Mouse (Mus musculus) kidney, postnatal 0 days (tissue): ENCODE measurements at regions not wholly inside any gene's neighbourhood (a gene's known extent, or its start where the extent isn't known, plus 50 kb on each side); places are given as distances from the start of the nearest gene placed in this dataset.
A peak's percentile ranks its signal among the peaks of the same experiment; 100 is the strongest.

ENCODE experiments used
- ATAC-seq: fragments of 200-750 bp; cut with Nextera tagmentation; replicated peaks from 2 replicates; pipeline ENCODE4 v1.8.0; 2017; ENCODE audit warnings: low read depth, moderate number of reproducible peaks, moderate TSS enrichment, moderate library complexity; ENCODE audit not compliant: low FRiP score
- DNase-seq: peaks from one replicate; pipeline ENCODE4 v3.0.0-alpha.2; 2016; ENCODE audit warnings: low spot score
- H3K27ac ChIP-seq: fragments of 300-500 bp; sonication (generic); 2 replicates; pipeline ENCODE4 v1.5.1; 2014; ENCODE audit warnings: mild to moderate bottlenecking
- H3K27me3 ChIP-seq: fragments of 300-500 bp; sonication (generic); 2 replicates; pipeline ENCODE4 v1.6.1; 2014; ENCODE audit warnings: low read length, mixed read lengths; ENCODE audit not compliant: insufficient read depth
- H3K36me3 ChIP-seq: fragments of 300-500 bp; sonication (generic); 2 replicates; pipeline ENCODE4 v1.6.1; 2014; ENCODE audit warnings: low read length, mixed read lengths; ENCODE audit not compliant: insufficient read depth
- H3K4me1 ChIP-seq: fragments of 300-500 bp; sonication (generic); replicated peaks from 2 replicates; pipeline ENCODE4 v1.6.1; 2014; ENCODE audit warnings: antibody characterized with exemption, low read length, mixed read lengths; ENCODE audit not compliant: insufficient read depth
- H3K4me2 ChIP-seq: fragments of 300-500 bp; sonication (generic); 2 replicates; pipeline ENCODE4 v1.6.1; 2014; ENCODE audit warnings: mild to moderate bottlenecking, low read length, moderate library complexity, mixed read lengths
- H3K4me3 ChIP-seq: fragments of 300-500 bp; sonication (generic); replicated peaks from 2 replicates; pipeline ENCODE4 v1.5.1; 2014; ENCODE audit warnings: low read depth, low read length
- H3K9ac ChIP-seq: fragments of 300-500 bp; sonication (generic); 2 replicates; pipeline ENCODE4 v1.6.1; 2014; ENCODE audit warnings: low read depth, low read length
- H3K9me3 ChIP-seq: fragments of 300-500 bp; sonication (generic); replicated peaks from 2 replicates; pipeline ENCODE4 v1.6.1; 2016; ENCODE audit warnings: low read length, inconsistent platforms, mixed read lengths
- CTCF ChIP-seq: IDR thresholded peaks from 2 replicates; pipeline ENCODE4 v1.5.1; 2016; ENCODE audit warnings: antibody characterized with exemption, low read depth, mild to moderate bottlenecking, moderate library complexity
- WGBS: fragments of 180-500 bp; shearing (Covaris S2); extraction: QIAGEN DNeasy Blood & Tissue Kit; methylation state at CpG from one replicate; pipeline ENCODE4 v1.1.7; 2014; 5-methylcytosine and 5-hydroxymethylcytosine counted together

- 76% methylated on average over 1 of the region's 1 CpGs for WGBS
- Histone ChIP-seq H3K9me3 (no peaks in the 10 kb centered on the region), H3K27ac (no peak overlapping the region), H3K4me1 (no peaks in the 10 kb centered on the region), H3K36me3 (no peaks in the 10 kb centered on the region), H3K4me2 (no peak overlapping the region), H3K4me3 (no peak overlapping the region), H3K27me3 (no peaks in the 10 kb centered on the region), H3K9ac (no peak overlapping the region)
- TF ChIP-seq CTCF = no peak
- DNase-seq = peak; percentile 21
- ATAC-seq = no peak
These were observed 338.2 kb upstream of the Arrdc3 start for GRCm38 (mm10) chr13:80544951-80545350.

GRCm38 (mm10) chr13:80557156-80557555 lies 326.0 kb upstream of the Arrdc3 start:
- no peak for ATAC-seq
- H3K4me3 ChIP-seq = no peak overlapping the region
- H3K9ac ChIP-seq = no peak overlapping the region
- H3K36me3 ChIP-seq = no peaks in the 10 kb centered on the region
- H3K27ac ChIP-seq = no peak overlapping the region
- H3K9me3 ChIP-seq = no peaks in the 10 kb centered on the region
- no peak overlapping the region for H3K4me2 ChIP-seq
- H3K27me3 ChIP-seq = no peaks in the 10 kb centered on the region
- TF ChIP-seq CTCF = no peak
- DNase-seq = peak; percentile 12
- H3K4me1 ChIP-seq = no peaks in the 10 kb centered on the region
